Mouse (Mus musculus) heart, adult 2 months (tissue): ENCODE results near the gene Gm38392. TPM values are rescaled to one million over a fixed set of nuclear protein-coding genes. Genes with fewer than 3 reads are reported as not detected.

Experiments used
- DNase-seq, 2 experiments: peaks; one replicate each; pipeline ENCODE4 v3.0.0; 2021
- H3K27ac ChIP-seq: fragments of 200-600 bp; 2 replicates; pipeline ENCODE4 v1.8.1; 2022
- H3K27me3 ChIP-seq: fragments of 200-500 bp; 2 replicates; pipeline ENCODE4 v1.6.1; 2012; ENCODE audit warnings: mild to moderate bottlenecking, low read length, inconsistent platforms, mixed read lengths; ENCODE audit not compliant: control insufficient read depth, insufficient read depth
- H3K36me3 ChIP-seq: fragments of 200-500 bp; 2 replicates; pipeline ENCODE4 v1.6.1; 2012; ENCODE audit warnings: low read length, inconsistent platforms; ENCODE audit not compliant: control insufficient read depth, insufficient read depth
- H3K4me1 ChIP-seq: fragments of 200-500 bp; 2 replicates; pipeline ENCODE4 v1.6.1; 2011; ENCODE audit warnings: low read length; ENCODE audit not compliant: control insufficient read depth, insufficient read depth
- H3K4me3 ChIP-seq: fragments of 200-600 bp; 2 replicates; pipeline ENCODE4 v1.8.1; 2022
- H3K79me2 ChIP-seq: fragments of 200-500 bp; replicated peaks from 2 replicates; pipeline ENCODE4 v1.6.1; 2012; ENCODE audit warnings: mild to moderate bottlenecking, inconsistent platforms, low read length, moderate library complexity, mixed read lengths; ENCODE audit not compliant: control insufficient read depth, insufficient read depth
- H3K9ac ChIP-seq: fragments of 200-500 bp; 2 replicates; pipeline ENCODE4 v1.6.1; 2012; ENCODE audit warnings: low read depth, mild to moderate bottlenecking, control low read depth, inconsistent platforms, low read length, mixed read lengths
- CTCF ChIP-seq: fragments of 200-600 bp; IDR thresholded peaks from 2 replicates; pipeline ENCODE4 v1.8.1; 2022; ENCODE audit warnings: antibody characterized with exemption, mild to moderate bottlenecking, moderate library complexity
- EP300 ChIP-seq: fragments of 200-500 bp; IDR thresholded peaks from 2 replicates; pipeline ENCODE4 v1.6.1; 2011; ENCODE audit warnings: low read depth, low read length, control low read depth; ENCODE audit not compliant: insufficient read depth
- POLR2A ChIP-seq: fragments of 200-500 bp; IDR thresholded peaks from 2 replicates; pipeline ENCODE4 v1.6.1; 2011; ENCODE audit warnings: mild to moderate bottlenecking, low read depth, low read length, control low read depth; ENCODE audit not compliant: insufficient read depth
- WGBS: fragments of 180-500 bp; shearing (Covaris S2); methylation state at CpG from one replicate; pipeline ENCODE4 v1.1.7; 2018; 5-methylcytosine and 5-hydroxymethylcytosine counted together
- intact Hi-C: fragments of 180-260 bp; cut with DNase I; formaldehyde crosslinking; loops from one replicate; pipeline ENCODE4 v1.15.1; 2025
- polyA plus RNA-seq: library from polyadenylated mRNA; depleted of rRNA; stranded (reverse); fragments of >200 nt; gene quantifications from 2 replicates; pipeline ENCODE4 v1.2.3, GENCODE M21; 2012
- total RNA-seq, 2 experiments: library from RNA; stranded (reverse); gene quantifications; 2 replicates each; pipeline ENCODE4 v1.2.3; 2021

Gene Gm38392
- total and polyA plus RNA-seq, 3 experiments: 0.26 to 0.27 TPM; not detected in 1

- H3K79me2 ChIP-seq: no peaks in the 10 kb centered on the region
- no peaks in the 10 kb centered on the region for H3K4me1 ChIP-seq
- WGBS: 7% methylated on average over 6 of the region's 6 CpGs
- no peak overlapping the region for H3K27ac ChIP-seq
- no peaks in the 10 kb centered on the region for H3K36me3 ChIP-seq
- intact Hi-C loops: no loop called here
- H3K9ac ChIP-seq: no peak overlapping the region
- no peak for TF ChIP-seq POLR2A
- no peak for TF ChIP-seq EP300
- TF ChIP-seq CTCF: no peak
- H3K27me3 ChIP-seq: peaks cover 46% of the 10 kb centered on the region
- H3K4me3 ChIP-seq: no peak overlapping the region
- DNase-seq: no peak
Measured at GRCm38 (mm10) chr3:88202986-88203385, 84.0 kb downstream of the Gm38392 start.

GRCm38 (mm10) chr3:88201640-88202039 lies 85.4 kb downstream of the Gm38392 start:
- WGBS: 23% methylated on average over 5 of the region's 5 CpGs
- DNase-seq: no peak
- intact Hi-C loops: no loop called here
- H3K36me3 ChIP-seq: no peaks in the 10 kb centered on the region
- no peaks in the 10 kb centered on the region for H3K4me1 ChIP-seq
- no peak overlapping the region for H3K27ac ChIP-seq
- H3K4me3 ChIP-seq: no peak overlapping the region
- H3K27me3 ChIP-seq: peaks cover 40% of the 10 kb centered on the region
- no peaks in the 10 kb centered on the region for H3K79me2 ChIP-seq
- no peak overlapping the region for H3K9ac ChIP-seq
- TF ChIP-seq CTCF (no peak), EP300 (no peak), POLR2A (no peak)

- Histone ChIP-seq H3K79me2 (no peaks in the 10 kb centered on the region), H3K27me3 (peaks cover 35% of the 10 kb centered on the region), H3K9ac (0 out of 2 replicates have a peak overlapping the region, but pooled peaks have one; percentile 10), H3K4me3 (peak overlapping the region; percentile 25), H3K27ac (no peak overlapping the region), H3K4me1 (no peaks in the 10 kb centered on the region), H3K36me3 (no peaks in the 10 kb centered on the region)
- 2% methylated on average over 37 of the region's 37 CpGs for WGBS
- no peak for DNase-seq
- no peak for TF ChIP-seq CTCF
- TF ChIP-seq POLR2A: no peak
- no peak for TF ChIP-seq EP300
- intact Hi-C loops: no loop called here
Measured at GRCm38 (mm10) chr3:88200972-88201330, 86.1 kb downstream of the Gm38392 start.

- Histone ChIP-seq H3K4me3 (peak overlapping the region; percentile 25), H3K27me3 (peaks cover 32% of the 10 kb centered on the region), H3K36me3 (no peaks in the 10 kb centered on the region), H3K4me1 (no peaks in the 10 kb centered on the region), H3K79me2 (no peaks in the 10 kb centered on the region), H3K9ac (0 out of 2 replicates have a peak overlapping the region, but pooled peaks have one; percentile 10), H3K27ac (no peak overlapping the region)
- intact Hi-C loops: no loop called here
- WGBS: 2% methylated on average over 61 of the region's 61 CpGs
- TF ChIP-seq EP300 (no peak), POLR2A (no peak), CTCF (no peak)
- peak; percentile 27 to 43 for DNase-seq
Measured at GRCm38 (mm10) chr3:88200161-88200971, 86.6 kb downstream of the Gm38392 start.

- Histone ChIP-seq H3K9ac (no peak overlapping the region), H3K79me2 (no peaks in the 10 kb centered on the region), H3K27ac (no peak overlapping the region), H3K4me3 (no peak overlapping the region), H3K4me1 (no peaks in the 10 kb centered on the region), H3K36me3 (no peaks in the 10 kb centered on the region), H3K27me3 (peaks cover 31% of the 10 kb centered on the region)
- 43% methylated on average over 2 of the region's 2 CpGs for WGBS
- intact Hi-C loops: no loop called here
- TF ChIP-seq CTCF (no peak), POLR2A (no peak), EP300 (no peak)
- DNase-seq: no peak
Measured at GRCm38 (mm10) chr3:88199541-88200110, 87.4 kb downstream of the Gm38392 start.

GRCm38 (mm10) chr3:88198505-88199020 lies 88.4 kb downstream of the Gm38392 start:
- DNase-seq: no peak
- intact Hi-C loops: no loop called here
- Histone ChIP-seq H3K79me2 (no peaks in the 10 kb centered on the region), H3K4me3 (no peak overlapping the region), H3K36me3 (no peaks in the 10 kb centered on the region), H3K4me1 (no peaks in the 10 kb centered on the region), H3K27me3 (peaks cover 31% of the 10 kb centered on the region), H3K9ac (no peak overlapping the region), H3K27ac (no peak overlapping the region)
- TF ChIP-seq CTCF (no peak), EP300 (no peak), POLR2A (no peak)
- WGBS: 19% methylated on average over 9 of the region's 9 CpGs
